Mouse (Mus musculus) forebrain, embryonic 10.5 days (tissue): Measurements from ENCODE around the gene Gpr146. TPM values are rescaled to one million over a fixed set of nuclear protein-coding genes. Genes with fewer than 3 reads are reported as not detected.
A peak's percentile ranks its signal among the peaks of the same experiment; 100 is the strongest.

Experiments
- DNase-seq: peaks from one replicate; pipeline ENCODE4 v3.0.0-alpha.2; 2017; ENCODE audit warnings: low spot score; ENCODE audit errors: extremely low spot score
- H3K27ac ChIP-seq: fragments of 300-500 bp; sonication (generic); 2 replicates; pipeline ENCODE4 v1.5.1; 2016; ENCODE audit warnings: mild to moderate bottlenecking
- H3K27me3 ChIP-seq: fragments of 300-500 bp; sonication (generic); 2 replicates; pipeline ENCODE4 v1.6.1; 2016; ENCODE audit warnings: mild to moderate bottlenecking; ENCODE audit not compliant: poor library complexity, severe bottlenecking
- H3K36me3 ChIP-seq: fragments of 300-500 bp; sonication (generic); replicated peaks from 2 replicates; pipeline ENCODE4 v1.6.1; 2016; ENCODE audit warnings: mild to moderate bottlenecking, moderate library complexity
- H3K4me1 ChIP-seq: fragments of 300-500 bp; sonication (generic); 2 replicates; pipeline ENCODE4 v1.6.1; 2016
- H3K4me3 ChIP-seq: fragments of 300-500 bp; sonication (generic); 2 replicates; pipeline ENCODE4 v1.5.1; 2016; ENCODE audit warnings: mild to moderate bottlenecking, moderate library complexity
- H3K9me3 ChIP-seq: fragments of 300-500 bp; sonication (generic); 2 replicates; pipeline ENCODE4 v1.6.1; 2016; ENCODE audit warnings: mild to moderate bottlenecking, moderate library complexity
- WGBS: fragments of 180-500 bp; shearing (Covaris S2); methylation state at CpG from one replicate; pipeline ENCODE4 v1.1.7; 2016; 5-methylcytosine and 5-hydroxymethylcytosine counted together
- polyA plus RNA-seq: library from polyadenylated mRNA; unstranded; fragments of >200 nt; fragmentation: Nextera tagmentation; extraction: Ambion mirVana; gene quantifications from 2 replicates; pipeline ENCODE4 v1.2.1, GENCODE M21; 2016

Gene Gpr146
- polyA plus RNA-seq, 1 experiment from 2014 or later = 1.6 TPM

DNA sequence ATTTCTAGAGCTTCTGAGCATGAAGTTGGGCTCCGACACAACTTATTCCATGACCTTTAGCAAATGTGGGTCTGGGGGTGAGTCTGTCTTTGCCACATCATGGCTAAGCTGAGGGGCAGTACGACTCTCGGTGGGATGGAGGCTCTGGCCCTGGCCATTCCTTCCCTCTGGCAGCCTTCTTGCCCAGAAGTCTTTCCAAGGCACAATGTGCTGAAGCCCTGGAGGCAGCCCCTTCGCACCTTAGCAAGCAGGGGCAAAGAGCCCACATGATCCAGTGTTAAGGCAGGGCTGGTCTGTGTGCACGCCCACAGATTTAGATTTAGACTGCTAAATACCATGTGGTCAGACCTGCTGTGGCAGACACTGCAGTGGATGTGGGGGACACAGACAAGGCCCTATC, 21.3 kb downstream of the Gpr146 start:
- Histone ChIP-seq H3K4me1 (peaks cover 11% of the 10 kb centered on the region; the same call in 1 of the 2 replicates), H3K36me3 (no peaks in the 10 kb centered on the region), H3K4me3 (no peak overlapping the region), H3K27ac (no peak overlapping the region), H3K9me3 (no peaks in the 10 kb centered on the region), H3K27me3 (no peaks in the 10 kb centered on the region)
- no peak for DNase-seq
- WGBS = 90% methylated on average over 5 of the region's 5 CpGs

DNA sequence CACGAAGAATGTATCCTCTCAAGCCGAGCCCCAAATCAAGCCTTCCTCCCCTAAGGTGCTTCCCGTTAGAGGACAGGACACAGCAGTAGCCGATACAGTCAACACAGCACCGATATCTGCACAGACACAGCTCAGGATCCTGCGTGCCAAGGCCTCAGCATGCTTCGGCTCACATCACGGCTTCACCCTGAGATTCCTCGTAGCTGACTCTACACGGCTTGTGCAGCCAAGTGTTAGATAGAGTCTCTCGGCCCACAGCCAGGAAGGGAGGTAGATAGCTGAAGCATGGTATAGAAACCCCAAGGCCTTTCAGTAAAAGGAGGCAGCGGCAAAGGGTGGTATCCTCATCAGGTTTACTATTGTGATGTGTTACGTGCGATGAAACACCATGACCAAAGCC, 22.5 kb downstream of the Gpr146 start:
- 97% methylated on average over 14 of the region's 14 CpGs for WGBS
- Histone ChIP-seq H3K27me3 (no peaks in the 10 kb centered on the region), H3K36me3 (no peaks in the 10 kb centered on the region)

DNA sequence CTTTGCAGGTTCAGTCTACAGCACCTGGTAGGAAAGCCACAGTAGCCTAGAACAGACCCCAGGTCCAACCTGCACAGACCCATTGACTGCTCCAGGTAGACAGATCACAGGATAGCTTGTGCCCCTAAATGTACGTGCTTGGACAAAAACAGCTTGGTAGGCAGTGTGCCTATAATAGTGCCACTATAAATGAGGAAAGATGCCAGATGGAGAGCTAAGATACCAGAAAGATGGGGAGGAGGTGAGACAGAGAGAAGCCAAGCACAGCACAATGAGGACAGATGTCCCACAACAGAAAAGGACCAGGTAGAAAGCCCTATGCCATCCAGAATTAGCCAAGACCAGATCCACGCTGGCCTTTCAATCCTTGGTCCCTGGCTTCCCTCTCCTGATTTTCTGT, 24.6 kb downstream of the Gpr146 start:
- Histone ChIP-seq H3K9me3 (no peaks in the 10 kb centered on the region), H3K36me3 (no peaks in the 10 kb centered on the region), H3K27ac (no peak overlapping the region), H3K4me3 (no peak overlapping the region), H3K27me3 (no peaks in the 10 kb centered on the region), H3K4me1 (peaks cover 23% of the 10 kb centered on the region)
- DNase-seq = no peak
- 94% methylated on average over 2 of the region's 2 CpGs for WGBS

More for the DNA sequence above, 22.5 kb downstream of the Gpr146 start:
- H3K9me3 ChIP-seq = no peaks in the 10 kb centered on the region
- no peak for DNase-seq
- peaks cover 10% of the 10 kb centered on the region for H3K4me1 ChIP-seq
- no peak overlapping the region for H3K27ac ChIP-seq
- H3K4me3 ChIP-seq = no peak overlapping the region

DNA sequence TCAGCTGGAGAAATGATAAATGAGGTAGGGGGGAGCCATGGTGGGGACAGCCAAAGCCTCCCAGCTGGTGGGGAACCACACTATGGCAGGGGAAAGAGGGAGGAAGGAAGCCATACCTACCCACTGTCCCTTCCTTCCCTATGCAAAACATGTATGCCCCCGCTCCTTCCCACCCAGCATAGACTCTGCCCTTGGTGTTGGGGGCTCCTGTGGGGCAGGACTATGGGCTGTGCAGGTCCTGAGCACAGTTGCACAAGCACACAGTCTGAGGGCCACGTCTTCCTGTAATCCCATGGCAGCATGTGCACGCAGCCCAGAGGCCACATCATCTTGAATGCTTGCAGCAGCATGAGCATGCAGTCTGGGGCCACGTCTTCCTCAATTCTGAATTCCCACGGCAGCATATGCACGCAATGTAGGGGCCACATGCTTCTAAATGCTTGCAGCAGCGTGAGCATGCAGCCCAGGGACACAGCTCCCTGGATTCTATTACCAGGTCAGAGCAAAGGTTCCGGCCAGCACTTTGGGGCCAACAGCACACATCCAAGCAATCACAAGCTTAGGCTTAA, 26.3 kb downstream of the Gpr146 start:
- 94% methylated on average over 8 of the region's 8 CpGs for WGBS
- Histone ChIP-seq H3K27me3 (no peaks in the 10 kb centered on the region), H3K36me3 (no peaks in the 10 kb centered on the region), H3K27ac (peak overlapping the region; percentile 52; the same call in 1 of the 2 replicates), H3K4me1 (peaks cover 24% of the 10 kb centered on the region), H3K9me3 (no peaks in the 10 kb centered on the region), H3K4me3 (no peak overlapping the region)
- DNase-seq = no peak

DNA sequence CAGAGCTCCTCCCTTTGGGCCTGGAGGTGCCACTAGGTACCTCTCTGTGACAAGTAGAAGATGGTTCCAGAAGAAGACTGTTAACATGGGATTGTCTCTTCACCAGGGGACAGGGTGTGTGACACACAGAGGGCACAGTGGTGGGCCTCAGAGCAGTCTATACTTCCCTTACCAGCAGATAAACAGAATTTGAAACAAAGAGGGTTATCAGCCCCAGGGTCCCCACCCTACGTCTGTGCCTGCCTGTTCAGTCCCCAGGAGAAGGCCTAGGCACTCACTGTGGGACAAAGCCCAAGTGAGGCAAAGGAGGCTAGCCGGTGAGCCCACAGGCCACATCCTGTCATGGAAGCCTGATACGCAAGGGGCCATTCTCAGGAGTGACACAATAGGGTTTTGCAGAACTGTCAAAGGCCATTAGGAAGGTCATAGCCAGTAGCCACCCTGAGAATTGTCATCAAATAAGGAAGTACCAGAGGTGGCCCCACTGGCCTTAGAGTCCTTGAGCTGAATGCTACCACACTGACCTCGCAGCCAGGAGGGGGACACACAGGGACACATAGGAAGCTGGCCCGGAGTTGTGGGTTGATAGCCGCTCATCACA, 27.4 kb downstream of the Gpr146 start, which contains the start of gene C130050O18Rik:
TSS of gene C130050O18Rik (plus strand) at position 480 of the 601 bp plus-strand sequence.
- peak within 1 kb of the TSS; percentile 52 for H3K27ac ChIP-seq
- H3K4me1 ChIP-seq = peaks cover 24% of the 10 kb centered on the region
- no peak for DNase-seq
- H3K9me3 ChIP-seq = no peaks in the 10 kb centered on the region
- H3K27me3 ChIP-seq = no peaks in the 10 kb centered on the region
- 0 out of 2 replicates have a peak, but pooled peaks cover 4% of the 10 kb centered on the region for H3K36me3 ChIP-seq
- 83% methylated on average over 6 of the region's 6 CpGs for WGBS
- H3K4me3 ChIP-seq = no peak within 1 kb of the TSS

DNA sequence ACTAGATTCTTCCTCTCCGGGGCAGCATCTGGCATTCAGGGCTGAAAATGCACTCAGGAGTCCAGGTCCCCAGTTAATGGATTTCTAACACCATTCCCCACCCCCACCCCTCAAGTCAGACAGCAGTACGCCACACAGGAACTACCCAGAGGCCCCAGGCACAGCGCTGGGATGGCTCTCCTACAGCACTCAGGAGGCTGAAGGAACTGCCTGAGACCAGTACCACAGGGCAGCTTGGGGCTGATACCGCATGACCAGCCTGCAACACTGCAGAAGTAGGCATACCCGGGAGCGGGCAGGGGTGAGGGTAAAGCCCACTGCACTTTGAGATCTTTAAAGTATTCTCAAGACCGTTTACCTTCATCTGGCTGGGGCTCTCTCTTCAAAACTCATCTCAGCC, 28.0 kb downstream of the Gpr146 start:
- Histone ChIP-seq H3K27ac (peak overlapping the region; percentile 15; the same call in 1 of the 2 replicates), H3K4me3 (no peak overlapping the region), H3K27me3 (no peaks in the 10 kb centered on the region), H3K9me3 (no peaks in the 10 kb centered on the region), H3K36me3 (0 out of 2 replicates have a peak, but pooled peaks cover 4% of the 10 kb centered on the region), H3K4me1 (peaks cover 24% of the 10 kb centered on the region)
- WGBS = 87% methylated on average over 7 of the region's 7 CpGs
- DNase-seq = no peak

DNA sequence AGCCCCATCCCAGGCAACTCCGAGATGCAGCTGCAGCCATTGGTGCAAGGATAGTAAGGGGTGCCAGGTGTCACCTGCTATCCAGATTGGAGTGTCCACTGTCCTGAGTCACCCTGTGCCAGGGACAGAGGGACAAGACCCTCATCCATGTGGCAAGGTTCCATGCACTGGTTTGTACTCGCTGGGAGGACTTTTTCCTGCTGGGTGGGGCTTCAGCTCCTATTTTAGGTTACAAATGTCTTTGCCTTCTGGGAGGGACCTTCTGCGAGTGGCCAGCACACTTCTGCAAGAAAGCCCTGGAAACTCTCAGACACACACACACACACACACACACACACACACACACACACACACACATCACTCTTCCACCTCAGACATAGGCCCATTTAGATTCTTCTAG, 28.5 kb downstream of the Gpr146 start:
- 78% methylated on average over 3 of the region's 3 CpGs for WGBS
- Histone ChIP-seq H3K4me1 (peaks cover 24% of the 10 kb centered on the region), H3K36me3 (0 out of 2 replicates have a peak, but pooled peaks cover 4% of the 10 kb centered on the region), H3K4me3 (no peak overlapping the region), H3K27ac (peak overlapping the region; percentile 15; the same call in 1 of the 2 replicates), H3K27me3 (no peaks in the 10 kb centered on the region), H3K9me3 (no peaks in the 10 kb centered on the region)
- DNase-seq = no peak

DNA sequence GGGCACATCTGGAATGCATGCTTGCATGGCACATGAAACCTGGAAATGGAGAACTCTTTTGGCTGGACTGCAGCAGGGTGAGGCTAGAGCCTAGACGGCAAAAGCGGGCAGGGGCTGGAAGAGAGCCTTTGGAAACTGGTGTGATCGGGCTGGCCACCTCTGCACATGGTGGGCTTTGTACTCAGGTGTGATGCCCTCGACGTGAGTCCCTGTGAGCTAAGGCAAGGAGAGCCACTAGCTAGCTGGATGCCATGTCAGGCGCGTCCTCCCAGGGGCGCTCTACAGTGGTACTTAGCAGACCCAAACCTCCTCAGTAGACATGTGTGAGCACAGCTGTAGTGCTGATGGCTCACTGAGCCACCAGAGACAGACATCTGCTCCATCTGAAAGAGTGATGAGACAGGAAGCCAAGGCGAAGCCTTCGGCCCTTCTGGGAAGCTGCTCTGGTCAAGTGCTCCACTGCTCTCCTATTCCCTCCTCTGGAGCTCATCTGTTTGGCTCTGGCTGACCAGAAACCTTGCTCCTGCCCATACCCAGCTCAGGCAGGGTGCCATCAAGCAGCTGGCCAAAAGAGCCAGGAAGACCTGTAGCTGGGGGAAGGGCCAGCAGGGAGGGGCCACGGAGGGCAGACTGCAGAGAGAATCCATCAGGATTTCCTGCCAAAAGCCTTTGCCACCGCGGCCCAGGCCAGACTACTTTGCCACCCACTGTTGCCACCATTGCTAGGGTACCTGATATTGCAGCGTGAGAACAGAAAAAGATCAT, 29.8 kb downstream of the Gpr146 start:
- Histone ChIP-seq H3K36me3 (0 out of 2 replicates have a peak, but pooled peaks cover 4% of the 10 kb centered on the region), H3K27me3 (no peaks in the 10 kb centered on the region), H3K9me3 (no peaks in the 10 kb centered on the region), H3K4me1 (peaks cover 24% of the 10 kb centered on the region), H3K27ac (peak overlapping the region; percentile 27; the same call in 1 of the 2 replicates), H3K4me3 (no peak overlapping the region)
- DNase-seq = no peak
- 87% methylated on average over 14 of the region's 14 CpGs for whole genome bisulfite sequencing

DNA sequence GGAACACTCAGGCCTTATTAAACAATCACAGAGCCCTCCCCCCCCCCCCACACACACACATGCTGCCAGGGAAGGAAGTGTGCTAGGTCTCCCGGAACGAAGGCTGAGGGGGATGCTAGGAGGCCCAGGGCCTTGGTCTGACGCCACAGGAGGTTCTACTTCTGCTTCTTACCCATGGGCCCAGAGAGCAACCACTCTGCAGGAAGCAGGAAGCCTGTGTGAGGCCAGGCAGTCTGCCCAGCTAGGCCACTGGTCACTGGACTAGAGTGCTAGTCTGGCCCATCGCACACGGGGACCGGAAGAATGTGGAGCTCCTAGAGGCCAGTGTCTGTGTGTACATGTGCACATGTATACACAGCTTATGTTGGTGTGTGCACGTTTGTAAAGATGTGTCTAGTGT, 31.0 kb downstream of the Gpr146 start:
- DNase-seq = no peak
- no peak overlapping the region for H3K27ac ChIP-seq
- H3K4me3 ChIP-seq = no peak overlapping the region
- H3K27me3 ChIP-seq = no peaks in the 10 kb centered on the region
- no peaks in the 10 kb centered on the region for H3K9me3 ChIP-seq
- 0 out of 2 replicates have a peak, but pooled peaks cover 4% of the 10 kb centered on the region for H3K36me3 ChIP-seq
- H3K4me1 ChIP-seq = peaks cover 24% of the 10 kb centered on the region
- WGBS = 88% methylated on average over 7 of the region's 7 CpGs

DNA sequence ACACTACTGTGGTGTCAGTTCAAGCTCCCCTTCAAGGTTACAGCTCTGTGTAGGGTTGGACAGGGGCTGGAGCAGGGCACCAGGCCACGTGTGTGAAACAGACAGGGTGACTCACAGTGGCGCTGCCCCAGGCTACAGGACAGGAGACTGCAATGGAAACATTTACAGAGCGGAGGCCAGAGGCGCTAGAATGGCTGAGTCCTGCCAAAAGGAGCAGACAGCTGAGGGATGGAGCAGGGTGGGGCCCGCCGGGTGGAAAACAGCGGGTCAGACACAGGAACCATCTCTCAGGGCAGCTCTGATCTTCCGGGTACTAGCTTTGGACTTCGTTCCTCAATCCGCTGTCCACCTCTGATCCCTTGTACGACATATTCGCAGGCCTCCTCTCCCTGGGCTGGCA, 31.9 kb downstream of the Gpr146 start:
- Histone ChIP-seq H3K27me3 (no peaks in the 10 kb centered on the region), H3K9me3 (no peaks in the 10 kb centered on the region), H3K27ac (peak overlapping the region; percentile 40; the same call in 1 of the 2 replicates), H3K36me3 (peaks cover 12% of the 10 kb centered on the region), H3K4me1 (peaks cover 24% of the 10 kb centered on the region), H3K4me3 (no peak overlapping the region)
- DNase-seq = no peak
- 90% methylated on average over 12 of the region's 12 CpGs for WGBS

DNA sequence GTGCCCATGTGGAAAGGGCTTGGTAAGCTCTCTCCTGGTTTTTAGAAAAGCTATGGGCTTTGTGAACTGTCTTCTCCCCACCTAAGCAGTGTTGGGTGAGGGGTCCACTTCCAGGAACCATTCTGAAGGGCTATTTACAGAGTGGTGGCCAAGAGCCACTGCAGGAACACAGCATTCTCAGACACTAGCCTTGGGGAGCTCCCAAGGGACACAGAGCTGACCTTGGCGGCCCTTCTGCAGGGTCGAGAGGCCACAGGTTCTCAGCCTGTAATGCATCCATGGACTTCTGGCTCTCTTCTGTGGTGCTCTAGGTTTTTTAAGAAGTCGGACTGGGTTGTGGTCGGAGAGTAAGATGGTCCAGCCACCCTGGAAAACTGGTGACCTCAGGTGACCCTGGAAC, 32.6 kb downstream of the Gpr146 start:
- Histone ChIP-seq H3K9me3 (no peaks in the 10 kb centered on the region), H3K4me1 (peaks cover 21% of the 10 kb centered on the region), H3K36me3 (peaks cover 19% of the 10 kb centered on the region), H3K27ac (no peak overlapping the region), H3K27me3 (no peaks in the 10 kb centered on the region), H3K4me3 (no peak overlapping the region)
- no peak for DNase-seq
- 88% methylated on average over 4 of the region's 4 CpGs for WGBS

DNA sequence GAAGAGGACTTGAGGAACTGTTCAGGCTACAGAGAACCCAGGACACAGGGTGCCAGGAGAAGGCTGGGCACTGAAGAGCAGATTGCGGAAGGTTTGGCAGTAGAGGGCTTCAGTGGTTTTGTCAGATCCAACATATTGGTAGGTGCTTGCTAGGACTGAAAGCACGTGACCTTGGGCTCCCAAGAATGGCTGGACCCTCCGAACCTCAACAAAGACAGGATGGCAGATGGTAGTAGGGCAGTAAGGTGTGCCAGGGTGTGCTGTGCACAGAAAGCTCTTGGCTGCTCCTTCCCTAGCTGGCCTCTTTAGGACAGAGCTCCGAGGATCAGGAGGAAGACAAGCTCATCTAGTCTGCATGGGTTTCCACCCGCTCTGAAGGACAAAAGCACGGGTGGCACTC, 33.6 kb downstream of the Gpr146 start:
- Histone ChIP-seq H3K9me3 (no peaks in the 10 kb centered on the region), H3K4me3 (no peak overlapping the region), H3K4me1 (peaks cover 11% of the 10 kb centered on the region), H3K27me3 (no peaks in the 10 kb centered on the region), H3K36me3 (peaks cover 22% of the 10 kb centered on the region), H3K27ac (0 out of 2 replicates have a peak overlapping the region, but pooled peaks have one; percentile 8)
- DNase-seq = no peak
- WGBS = 96% methylated on average over 6 of the region's 6 CpGs
